Mouse (Mus musculus) erythroblast, adult 5-6 weeks (primary cell): ENCODE measurements around the gene Col4a2. TPM values are rescaled to one million over a fixed set of nuclear protein-coding genes. Genes with fewer than 3 reads are reported as not detected.

Experiments
- ATAC-seq: replicated peaks from 2 replicates; pipeline ENCODE4 v1.8.0; 2016; ENCODE audit warnings: moderate number of reproducible peaks, mild to moderate bottlenecking, moderate TSS enrichment, inconsistent platforms; ENCODE audit not compliant: poor library complexity, low FRiP score, severe bottlenecking
- total RNA-seq, 2 experiments: library from RNA; stranded (forward) in 1 of 2; stranded (reverse) in 1 of 2; fragments of 150-400 nt in 1 of 2; fragments of 200-764, 138-1000 nt in 1 of 2; gene quantifications; 2 replicates each; pipeline versions ENCODE4 v1.2.3 to v1.2.4; 2015 to 2017; ENCODE audit warnings: low replicate concordance in 2 of 2

The Col4a2 gene
- total RNA-seq, 2 experiments from 2014 or later: not detected

DNA sequence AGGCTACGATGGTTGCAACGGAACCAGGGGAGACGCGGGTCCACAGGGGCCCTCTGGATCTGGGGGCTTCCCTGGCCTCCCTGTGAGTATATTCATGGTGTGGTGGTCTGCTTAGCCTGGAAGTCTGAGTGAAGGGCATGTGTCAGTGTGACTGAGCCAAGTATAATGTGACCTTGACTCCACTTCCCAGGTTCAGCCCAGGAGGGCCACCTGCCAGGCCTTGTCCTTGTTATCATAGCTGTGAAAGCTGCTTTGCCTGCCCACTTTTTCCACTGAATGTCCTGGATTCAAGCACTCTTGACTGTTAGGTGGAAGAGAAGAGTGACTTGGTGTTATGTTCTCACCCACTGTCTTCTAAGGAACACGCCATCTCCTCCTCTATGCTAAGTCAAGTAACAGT, 88.6 kb downstream of the Col4a2 start:
- ATAC-seq: no peak

DNA sequence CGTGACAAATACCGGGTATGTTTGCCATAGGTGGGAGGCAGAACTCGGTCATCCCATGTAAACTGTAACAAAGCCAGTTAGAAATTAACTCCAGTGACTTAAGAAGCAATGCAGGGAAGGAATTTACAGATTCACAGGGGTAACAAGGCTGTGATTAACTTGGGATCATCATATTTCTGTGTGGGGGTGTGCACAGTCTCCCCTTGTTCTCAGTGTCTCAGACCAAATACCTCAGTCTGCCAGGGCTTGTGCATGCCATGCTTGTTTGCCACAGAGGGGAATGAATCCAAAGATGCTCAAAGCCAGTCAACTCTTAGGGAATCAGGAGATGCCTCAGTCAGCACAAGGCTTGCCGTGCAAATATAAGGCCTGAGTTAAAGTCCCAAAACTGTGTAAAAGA, 89.6 kb downstream of the Col4a2 start:
- no peak for ATAC-seq

GRCm38 (mm10) chr8:11403813-11404212, 91.2 kb downstream of the Col4a2 start:
- no peak for ATAC-seq

DNA sequence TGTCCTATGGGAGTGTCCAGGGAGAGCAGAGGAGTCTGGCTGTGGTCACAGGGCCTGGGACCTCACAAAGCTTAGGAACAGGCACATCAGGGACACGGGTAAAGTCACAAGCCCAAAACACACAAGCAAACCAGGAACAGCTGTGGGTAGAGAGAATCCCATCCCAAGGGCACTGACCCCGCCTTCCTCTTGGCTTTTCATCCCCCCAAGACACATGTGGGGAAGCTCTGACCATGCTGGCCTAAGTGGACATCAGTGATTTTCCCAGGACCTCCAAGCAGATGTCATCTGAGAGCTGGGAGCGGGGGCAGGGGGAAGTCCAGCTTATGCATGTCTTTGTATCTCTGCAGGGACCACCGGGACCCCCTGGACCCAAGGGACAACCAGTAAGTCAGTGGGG, 92.0 kb downstream of the Col4a2 start:
- ATAC-seq: no peak

DNA sequence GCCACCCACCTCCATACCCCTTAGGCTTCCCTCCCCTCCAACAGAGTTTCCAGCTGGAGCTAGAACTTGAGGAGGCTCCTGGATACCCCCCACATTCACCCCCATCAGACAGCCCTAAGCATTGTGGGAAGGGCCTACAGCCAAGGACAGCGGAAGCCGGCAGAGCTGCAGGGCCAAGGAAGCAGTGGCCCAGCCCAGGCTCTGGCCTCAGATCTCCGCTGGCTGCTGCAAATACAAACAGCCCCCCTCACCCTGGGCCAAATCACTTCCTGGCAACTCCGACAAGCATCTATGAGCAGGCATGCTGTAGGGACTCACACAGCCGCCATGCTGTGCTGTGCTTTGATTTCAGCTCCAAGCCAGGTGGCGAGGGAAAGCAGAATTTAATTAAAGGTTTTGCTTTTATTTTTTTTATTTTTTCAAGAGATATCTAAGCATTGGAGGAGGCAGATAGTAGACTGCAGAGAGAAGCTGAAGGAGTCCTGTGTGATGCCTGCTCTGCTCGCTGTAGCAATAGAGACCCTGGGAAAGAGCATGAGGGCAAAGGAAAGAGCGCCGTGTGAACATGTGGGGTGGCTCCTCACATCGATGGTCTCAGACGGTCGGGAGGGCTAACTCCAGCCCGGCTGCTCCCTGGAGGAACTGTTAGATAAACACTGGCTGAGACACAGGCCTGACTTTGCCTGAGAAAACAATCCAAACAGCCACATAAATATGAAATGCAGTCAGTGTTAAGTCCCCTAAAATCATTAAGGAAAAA, 93.3 kb downstream of the Col4a2 start:
- ATAC-seq: no peak

DNA sequence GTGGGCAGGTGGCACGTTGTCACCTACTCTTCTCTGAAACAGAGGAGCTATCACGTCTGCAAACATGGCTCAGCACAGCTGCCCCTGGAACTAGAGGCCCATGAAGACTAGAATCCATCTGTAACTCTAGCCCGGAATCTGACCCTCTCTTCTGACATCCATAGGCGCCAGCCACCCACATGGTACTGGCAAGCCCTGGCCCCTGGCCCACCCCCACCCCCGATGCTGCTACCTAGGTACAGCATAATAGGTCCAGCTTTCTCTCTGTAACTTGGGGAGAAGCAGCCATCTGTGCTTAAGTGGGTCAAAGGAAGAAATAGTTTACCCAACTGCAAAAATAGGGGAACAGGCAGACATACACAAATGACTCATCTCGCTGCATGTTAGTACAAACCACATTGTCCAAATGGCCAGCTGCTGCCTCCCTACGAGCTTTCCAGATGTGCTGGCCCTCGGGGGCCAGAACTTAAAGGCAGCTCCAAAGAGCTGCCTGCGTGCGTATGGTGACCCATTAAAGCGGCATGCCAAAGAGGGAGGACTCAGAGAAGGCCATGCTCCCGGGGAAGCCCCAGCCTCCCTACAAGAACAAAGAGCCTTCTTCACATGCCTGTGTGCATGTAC, 99.0 kb downstream of the Col4a2 start:
- no peak for ATAC-seq

- no peak for ATAC-seq
Measured at GRCm38 (mm10) chr8:11412450-11412849, 99.8 kb downstream of the Col4a2 start.

GRCm38 (mm10) chr8:11414304-11414703, 101.7 kb downstream of the Col4a2 start:
- no peak for ATAC-seq

GRCm38 (mm10) chr8:11415089-11415488, 102.5 kb downstream of the Col4a2 start:
- ATAC-seq: no peak

DNA sequence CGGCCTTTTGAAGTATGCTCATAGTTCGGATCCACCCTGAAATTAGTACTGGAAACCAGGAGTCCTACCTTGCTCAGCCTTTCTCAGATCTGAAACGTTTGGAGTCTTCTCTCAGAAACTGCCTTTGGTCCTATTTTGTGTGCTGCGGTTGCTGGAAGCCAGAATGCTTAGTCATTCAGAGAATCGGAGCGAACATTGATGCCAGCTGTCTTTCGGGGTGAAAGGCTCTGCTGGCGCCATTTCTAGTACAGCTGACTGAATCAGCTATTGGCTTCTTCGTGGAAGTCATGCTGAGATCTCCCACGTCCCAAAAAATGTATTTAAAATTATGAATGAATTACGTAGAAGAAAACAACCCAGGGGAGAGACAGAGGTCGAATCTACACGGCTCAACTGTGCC, 105.2 kb downstream of the Col4a2 start:
- ATAC-seq: no peak

DNA sequence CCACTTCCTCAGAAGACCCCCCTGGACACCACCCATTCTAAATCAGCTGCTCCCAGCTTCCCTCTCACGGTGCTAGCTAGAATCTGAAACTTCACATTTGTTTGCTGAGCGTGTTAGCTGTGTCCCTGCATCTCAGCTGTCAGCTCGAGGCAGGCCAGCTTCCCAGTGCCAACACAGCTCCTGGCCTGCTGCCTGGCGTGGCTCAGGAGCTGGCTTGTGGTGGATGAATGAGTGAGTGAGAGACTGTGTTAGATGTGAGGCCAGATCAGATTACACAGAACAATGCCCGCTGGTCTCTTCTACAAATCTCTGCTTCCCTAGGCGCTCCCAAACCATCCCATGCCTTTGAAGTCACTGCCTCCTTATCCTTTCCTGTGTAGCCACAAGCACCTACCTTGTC, 106.6 kb downstream of the Col4a2 start:
- no peak for ATAC-seq

GRCm38 (mm10) chr8:11419645-11420044, 107.0 kb downstream of the Col4a2 start:
- ATAC-seq: no peak

DNA sequence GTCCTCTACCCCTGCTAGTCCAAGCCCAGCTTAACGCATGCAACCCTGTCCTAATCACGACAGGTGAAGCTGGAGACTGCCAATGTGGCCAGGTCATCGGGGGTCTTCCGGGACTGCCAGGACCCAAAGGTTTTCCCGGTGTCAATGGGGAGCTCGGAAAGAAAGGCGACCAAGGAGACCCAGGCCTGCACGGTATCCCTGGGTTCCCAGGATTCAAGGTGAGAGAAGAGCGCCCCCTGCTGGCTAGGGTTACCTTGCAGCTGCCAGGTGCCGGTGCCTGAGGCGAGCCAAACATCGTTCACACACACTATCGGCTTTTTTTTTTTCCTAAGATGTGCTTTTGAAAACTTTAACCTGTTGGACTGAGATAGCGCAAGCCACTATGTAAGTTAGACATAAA, 108.5 kb downstream of the Col4a2 start:
- 0 out of 2 replicates have a peak, but pooled peaks have one; percentile 44 for ATAC-seq

DNA sequence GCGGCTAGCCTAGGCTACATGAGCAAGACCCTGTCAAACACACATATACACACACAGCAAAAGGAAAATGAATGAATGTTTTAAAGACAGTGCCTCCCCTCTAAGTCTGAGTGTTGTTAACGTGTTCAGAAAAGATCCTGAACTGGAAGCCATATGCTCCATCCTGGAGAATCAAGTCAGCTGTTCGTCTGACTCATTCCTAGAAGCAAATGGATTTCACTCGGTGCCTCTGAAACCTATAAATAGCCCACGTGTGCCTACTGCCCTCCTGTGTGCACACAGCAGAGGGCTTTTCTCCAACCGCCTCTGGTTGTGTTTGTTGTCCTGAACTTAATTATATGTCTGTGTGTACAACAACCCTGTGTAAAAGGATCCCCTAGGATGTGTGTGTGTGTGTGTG, 109.4 kb downstream of the Col4a2 start:
- no peak for ATAC-seq

GRCm38 (mm10) chr8:11423091-11423490, 110.5 kb downstream of the Col4a2 start:
- no peak for ATAC-seq

- no peak for ATAC-seq
Measured at GRCm38 (mm10) chr8:11430688-11431087, 118.1 kb downstream of the Col4a2 start.

GRCm38 (mm10) chr8:11437862-11438261, 125.3 kb downstream of the Col4a2 start:
- ATAC-seq: no peak

- ATAC-seq: no peak
Measured at GRCm38 (mm10) chr8:11441291-11441690, 128.7 kb downstream of the Col4a2 start.

DNA sequence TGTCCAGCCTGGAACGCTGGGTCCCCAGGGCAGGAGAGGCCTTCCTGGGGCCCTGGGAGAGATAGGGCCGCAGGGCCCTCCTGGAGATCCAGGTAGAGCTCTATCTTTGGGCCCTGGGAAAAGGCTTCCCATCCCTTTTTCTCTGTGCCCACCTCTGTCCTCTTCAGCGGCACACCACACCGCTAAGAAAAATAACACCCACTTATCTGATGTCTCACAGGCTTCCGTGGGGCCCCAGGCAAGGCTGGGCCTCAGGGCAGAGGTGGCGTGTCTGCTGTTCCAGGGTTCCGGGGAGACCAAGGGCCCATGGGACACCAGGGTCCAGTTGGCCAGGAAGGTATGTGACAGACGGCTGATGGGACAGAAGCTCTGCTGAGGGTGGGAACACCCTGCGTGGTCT, 131.0 kb downstream of the Col4a2 start:
- ATAC-seq: no peak

- ATAC-seq: no peak
Measured at GRCm38 (mm10) chr8:11444216-11444615, 131.6 kb downstream of the Col4a2 start.

GRCm38 (mm10) chr8:11445790-11446189, 133.2 kb downstream of the Col4a2 start:
- no peak for ATAC-seq
